Mouse (Mus musculus) C2C12 (cell line): ENCODE measurements around the gene Fam227a.

Source experiments
- CTCF ChIP-seq: IDR thresholded peaks from one replicate; pipeline ENCODE4 v1.5.1; 2011; ENCODE audit not compliant: control insufficient read depth, insufficient read depth, insufficient read length
- MYOD1 ChIP-seq: IDR thresholded peaks from one replicate; pipeline ENCODE4 v1.6.1; 2011; ENCODE audit warnings: low read depth; ENCODE audit not compliant: control insufficient read depth, insufficient read length
- USF1 ChIP-seq: IDR thresholded peaks from one replicate; pipeline ENCODE4 v1.6.1; 2011; ENCODE audit warnings: low read depth, mild to moderate bottlenecking, control low read depth, moderate library complexity

DNA sequence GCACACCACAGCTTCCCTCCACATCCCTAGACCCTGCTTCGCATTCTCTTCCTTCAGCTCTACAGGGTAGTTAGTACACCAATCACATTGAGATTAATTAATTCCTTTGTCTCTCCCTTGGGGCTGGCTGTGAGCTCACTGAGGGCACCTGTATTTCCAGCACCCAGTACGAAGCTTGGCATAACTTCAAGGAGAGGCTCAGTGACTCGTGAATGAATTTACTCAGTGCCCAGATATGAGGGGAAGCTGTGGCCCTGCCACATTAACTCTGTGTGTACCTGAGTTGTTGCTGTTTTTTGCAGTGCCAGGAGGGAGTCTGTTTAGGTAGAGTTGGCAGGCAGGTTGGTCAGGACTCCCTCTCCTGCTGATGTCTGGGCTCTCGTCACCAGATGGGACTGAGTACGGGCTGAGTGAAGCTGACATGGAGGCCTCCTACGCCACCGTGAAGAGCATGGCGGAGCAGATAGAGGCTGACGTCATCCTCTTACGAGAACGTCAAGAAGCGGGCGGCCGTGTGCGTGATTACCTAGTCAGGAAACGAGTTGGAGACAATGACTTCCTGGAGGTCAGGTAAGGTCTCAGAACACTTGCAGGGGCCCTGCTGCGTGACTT, 48.0 kb upstream of the Fam227a start:
- TF ChIP-seq CTCF (no peak), MYOD1 (no peak), USF1 (no peak)
